Mouse (Mus musculus) adipose tissue, adult 10 weeks (tissue): Measurements from ENCODE around the gene Sult2a1. TPM values are rescaled to one million over a fixed set of nuclear protein-coding genes. Genes with fewer than 3 reads are reported as not detected.

Source experiments
- polyA plus RNA-seq: library from polyadenylated mRNA; stranded (reverse); fragments of 350-450 nt; fragmentation: Illumina TruSeq; extraction: RNeasy Lipid Tissue Mini Kit (QIAGEN cat#74804); gene quantifications from one replicate; pipeline ENCODE4 v1.2.3, GENCODE M21; 2014; ENCODE audit warnings: low read depth, low replicate concordance

Gene Sult2a1
- not detected for polyA plus RNA-seq

GRCm38 (mm10) chr7:13837309-13837708 is at the start of gene Sult2a1:
Gene Sult2a1 (minus strand): TSS chr7:13837409.

Other genes with a start within 250 kb of the Sult2a1 start
- gene Sult2a5, start 213.4 kb downstream of the Sult2a1 start, polyA plus RNA-seq = 0.62 TPM
- gene Sult2a2, start 103.9 kb downstream of the Sult2a1 start, polyA plus RNA-seq = not detected
- gene Sult2a4, start 152.2 kb upstream of the Sult2a1 start, polyA plus RNA-seq = not detected